Mouse (Mus musculus) heart, postnatal 36 days (tissue): ENCODE measurements at regions not wholly inside any gene's neighbourhood (a gene's known extent, or its start where the extent isn't known, plus 50 kb on each side); places are given as distances from the start of the nearest gene placed in this dataset.
A peak's percentile ranks its signal among the peaks of the same experiment; 100 is the strongest.

Experiments
- DNase-seq, 2 experiments: peaks; one replicate each; pipeline ENCODE4 v3.0.0; 2021 to 2022
- intact Hi-C: fragments of 180-260 bp; cut with DNase I; formaldehyde crosslinking; loops from one replicate; pipeline ENCODE4 v1.15.1; 2025

DNA sequence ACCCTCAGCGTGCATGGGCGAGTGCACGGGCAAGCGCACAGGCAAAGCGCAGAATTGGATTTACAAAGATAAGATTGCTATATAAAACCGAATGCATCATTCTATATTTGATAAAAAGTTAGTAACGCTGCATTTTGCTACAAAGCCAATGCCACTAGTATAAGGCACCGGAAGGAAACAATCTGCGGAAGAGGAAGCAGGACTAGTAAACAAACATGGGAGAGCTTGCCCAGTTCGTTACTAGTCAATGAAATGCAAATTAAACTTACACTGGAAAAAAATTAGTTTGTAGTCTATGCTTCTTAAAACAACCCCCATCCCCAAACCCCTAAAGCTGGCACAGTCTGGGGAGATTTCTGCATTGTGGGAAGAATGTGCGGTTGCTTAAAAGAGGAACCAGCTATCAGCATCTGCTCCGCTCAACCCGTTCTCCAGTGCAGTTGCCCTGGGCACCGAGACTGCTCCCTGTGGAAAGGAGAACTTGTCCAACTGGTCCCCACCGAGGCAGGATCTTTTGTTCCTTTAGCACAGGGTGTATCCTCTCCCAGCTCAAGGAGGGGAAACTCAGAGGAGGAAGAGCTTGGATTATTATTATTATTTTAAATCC is 389.6 kb upstream of the Adgrl2 start:
- intact Hi-C loops = no loop called here
- DNase-seq = peak in 1 of 2 experiments; percentile 7

GRCm38 (mm10) chr3:149379249-149379865 is 389.0 kb upstream of the Adgrl2 start:
- intact Hi-C loops = no loop called here
- DNase-seq = no peak

- intact Hi-C loops = no loop called here
These were observed 381.1 kb upstream of the Adgrl2 start for GRCm38 (mm10) chr3:149371439-149371838.

DNA sequence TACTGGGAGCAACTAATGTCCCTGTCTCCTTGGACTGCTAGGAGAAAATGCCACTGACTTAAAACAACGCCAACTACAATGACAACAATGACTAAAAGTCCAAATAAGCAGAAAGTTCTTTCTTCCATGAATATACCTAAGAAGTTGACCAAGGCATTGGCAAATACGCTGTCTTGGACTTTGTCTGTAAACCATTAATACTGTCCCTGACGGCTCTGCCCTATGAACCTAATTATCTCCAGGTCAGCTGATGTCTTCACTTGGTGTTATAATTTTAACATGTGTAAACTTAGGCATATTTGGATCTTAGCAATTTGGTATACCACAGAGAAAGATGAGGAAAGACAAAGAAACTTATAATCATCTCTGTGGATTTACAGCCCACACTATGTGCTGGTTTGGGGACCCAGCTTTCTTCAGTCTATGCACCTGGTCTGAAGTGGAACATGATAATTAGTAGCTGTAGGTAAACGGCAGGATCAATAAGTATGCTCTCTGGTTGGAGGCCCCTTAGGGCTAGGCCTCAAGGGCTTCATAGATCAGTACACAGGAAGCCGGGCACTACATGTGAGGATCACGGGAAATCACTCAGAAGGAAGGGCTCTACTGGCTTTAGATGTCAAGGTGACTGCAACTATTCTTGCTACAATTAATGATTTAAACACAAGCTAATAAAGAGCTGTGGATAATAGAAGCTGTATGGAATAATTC is 380.3 kb upstream of the Adgrl2 start:
- intact Hi-C loops = no loop called here

More at GRCm38 (mm10) chr3:149371439-149371838, 381.1 kb upstream of the Adgrl2 start:
- no peak for DNase-seq

DNA sequence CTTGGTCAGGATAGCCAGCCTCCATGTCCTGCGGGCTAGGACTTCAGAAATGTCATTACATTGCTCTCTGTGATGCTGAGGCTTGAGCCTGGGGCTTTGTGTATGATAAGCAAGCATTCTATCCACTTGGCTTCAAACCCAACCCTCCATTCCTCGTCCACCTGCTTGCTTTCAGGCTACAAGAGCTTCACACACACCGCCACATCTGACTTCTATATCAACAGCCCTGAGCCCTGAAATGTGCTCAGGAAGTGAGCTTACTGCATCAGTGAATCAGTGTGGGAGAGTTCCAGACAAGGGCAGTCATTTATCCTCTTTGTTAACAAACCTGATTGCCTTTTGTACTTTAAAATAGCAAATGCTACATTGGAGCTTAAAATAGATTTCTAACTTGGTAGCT is 377.5 kb upstream of the Adgrl2 start:
- intact Hi-C loops = no loop called here
- no peak for DNase-seq

More for the DNA sequence above, 380.3 kb upstream of the Adgrl2 start:
- DNase-seq = no peak

DNA sequence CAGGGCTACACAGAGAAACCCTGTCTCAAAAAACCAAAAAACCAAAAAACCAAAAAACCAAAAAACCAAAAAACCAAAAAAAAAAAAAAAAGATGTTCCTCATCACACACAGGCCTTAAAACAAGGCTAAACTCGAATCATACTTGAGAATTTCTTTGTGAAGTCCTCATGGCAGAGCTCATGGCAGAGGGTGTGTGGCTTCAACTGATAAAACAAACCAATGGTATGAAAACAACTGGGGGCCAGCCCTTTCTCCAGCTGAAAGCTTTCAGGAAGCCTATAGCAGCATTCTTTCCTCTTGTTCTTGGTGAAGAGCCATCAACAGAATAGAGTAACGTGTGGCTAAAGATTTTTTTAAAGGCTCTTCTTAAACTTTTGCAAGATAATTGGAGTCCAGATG is 369.8 kb upstream of the Adgrl2 start:
- intact Hi-C loops = no loop called here
- no peak for DNase-seq

DNA sequence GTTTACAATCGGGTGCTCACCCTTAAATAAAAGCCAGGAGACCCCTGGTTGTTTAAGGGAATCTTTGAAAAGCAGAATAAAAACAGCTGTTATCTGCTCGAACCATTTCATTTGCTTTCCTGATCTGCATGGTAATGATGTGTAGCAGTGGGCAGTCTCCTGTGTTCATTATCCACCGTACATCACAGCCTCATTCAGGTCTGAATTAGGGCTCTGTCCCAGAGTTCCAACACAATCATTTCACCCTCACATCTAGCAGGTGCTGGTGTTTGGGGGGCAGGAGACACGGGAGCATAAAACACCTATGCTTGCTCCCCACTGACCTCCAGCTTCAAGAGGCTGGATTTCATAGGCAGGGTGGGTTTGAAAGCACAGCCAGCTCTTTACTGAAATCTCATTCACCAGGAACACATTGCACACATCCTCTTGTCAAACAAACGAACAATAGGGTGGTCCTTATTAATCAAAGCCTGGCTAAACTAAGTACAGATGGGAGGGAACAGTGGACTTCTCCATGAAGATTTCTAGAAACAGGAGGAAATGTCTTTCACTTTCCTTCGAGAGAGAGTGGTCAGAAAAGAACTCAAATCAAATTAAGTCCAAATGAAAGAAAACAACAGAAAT is 368.3 kb upstream of the Adgrl2 start:
- DNase-seq = no peak
- intact Hi-C loops = no loop called here

GRCm38 (mm10) chr3:149357903-149358569 is 367.7 kb upstream of the Adgrl2 start:
- DNase-seq = no peak
- intact Hi-C loops = no loop called here

DNA sequence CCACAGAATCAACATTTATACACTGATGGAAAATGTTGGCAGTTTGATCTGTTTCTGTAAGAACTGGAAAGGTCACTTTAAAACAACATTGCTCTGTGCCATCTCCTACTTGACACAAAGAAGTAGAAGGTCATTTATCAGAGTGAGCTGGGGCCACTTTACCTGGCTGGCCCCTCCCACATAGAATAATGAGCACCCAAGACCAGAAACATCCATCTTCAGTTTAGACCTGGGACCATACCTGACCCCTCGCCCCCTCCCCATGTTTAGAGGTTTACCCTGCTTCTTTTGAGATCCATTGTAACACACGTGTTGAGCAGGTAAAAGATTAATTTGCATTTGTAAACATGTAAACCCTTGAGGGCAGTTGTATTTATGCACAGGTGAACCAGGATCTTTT is 366.8 kb upstream of the Adgrl2 start:
- DNase-seq = no peak
- intact Hi-C loops = no loop called here

GRCm38 (mm10) chr3:149355362-149355761 is 365.0 kb upstream of the Adgrl2 start:
- DNase-seq = no peak
- intact Hi-C loops = no loop called here

- DNase-seq = peak in 1 of 2 experiments; percentile 31
- intact Hi-C loops = loop anchor here (2.0 to 5.0 kb wide), 2 partner anchors 91 to 317 kb away; no protein-coding TSS in a partner anchor
These were observed 363.6 kb upstream of the Adgrl2 start for GRCm38 (mm10) chr3:149353958-149354357.

DNA sequence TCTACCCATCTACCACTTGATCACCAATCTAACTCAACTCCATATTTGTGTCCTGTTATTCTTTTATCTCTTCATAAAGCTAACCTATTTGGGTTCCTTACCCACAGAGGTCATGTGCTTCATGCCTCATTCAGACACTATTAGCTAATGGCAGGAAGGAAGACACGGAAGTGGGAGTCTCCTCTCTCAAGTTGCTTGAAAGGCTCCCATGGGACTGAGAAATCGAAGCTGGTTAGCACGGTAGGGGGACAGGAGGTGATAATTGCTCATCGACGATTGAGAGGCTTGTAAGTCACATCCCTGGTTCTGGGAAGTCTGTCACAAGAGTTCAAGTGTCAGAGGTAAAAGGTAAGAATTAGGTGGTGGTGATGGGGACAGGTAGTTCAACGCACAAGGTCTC is 362.2 kb upstream of the Adgrl2 start:
- intact Hi-C loops = loop anchor here (2.0 to 5.0 kb wide), 2 partner anchors 92 to 315 kb away; no protein-coding TSS in a partner anchor

GRCm38 (mm10) chr3:149349731-149350130 is 359.4 kb upstream of the Adgrl2 start:
- no peak for DNase-seq
- intact Hi-C loops = loop anchor here (1.0 to 5.0 kb wide), 5 partner anchors 127 to 360 kb away; no protein-coding TSS in a partner anchor

More for the DNA sequence above, 362.2 kb upstream of the Adgrl2 start:
- DNase-seq = no peak

- intact Hi-C loops = loop anchor here (1.0 to 5.0 kb wide), 4 partner anchors 127 to 360 kb away; no protein-coding TSS in a partner anchor
These were observed 358.9 kb upstream of the Adgrl2 start for GRCm38 (mm10) chr3:149349211-149349697.

GRCm38 (mm10) chr3:149348459-149348971 is 358.2 kb upstream of the Adgrl2 start:
- DNase-seq = no peak
- intact Hi-C loops = loop anchor here (5.0 kb wide), 3 partner anchors 126 to 231 kb away; no protein-coding TSS in a partner anchor

More at GRCm38 (mm10) chr3:149349211-149349697, 358.9 kb upstream of the Adgrl2 start:
- peak; percentile 78 to 79 for DNase-seq

GRCm38 (mm10) chr3:149347241-149347992 is 357.1 kb upstream of the Adgrl2 start:
- DNase-seq = no peak
- intact Hi-C loops = loop anchor here (5.0 kb wide), 3 partner anchors 125 to 230 kb away; no protein-coding TSS in a partner anchor

- DNase-seq = no peak
- intact Hi-C loops = no loop called here
These were observed 352.2 kb upstream of the Adgrl2 start for GRCm38 (mm10) chr3:149342511-149342910.

DNA sequence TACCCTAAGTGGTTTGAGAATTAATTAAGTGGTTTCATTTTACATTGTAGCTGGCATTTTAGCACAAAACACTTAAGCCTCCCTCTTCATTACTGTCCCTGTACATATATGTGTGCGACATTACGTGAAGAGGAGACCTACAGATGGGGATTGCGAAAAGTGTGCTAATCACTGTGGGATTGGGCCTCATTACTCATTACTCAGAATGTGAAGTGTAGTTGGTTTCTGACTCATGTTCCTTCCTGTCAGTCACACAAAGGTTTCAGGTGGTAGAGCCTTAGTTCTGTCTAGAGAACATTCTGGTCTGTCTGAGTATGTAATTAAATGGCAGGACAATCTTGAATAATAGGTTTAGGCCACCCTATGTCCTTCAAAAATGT is 349.0 kb upstream of the Adgrl2 start:
- no peak for DNase-seq

More for the DNA sequence above, 349.0 kb upstream of the Adgrl2 start:
- intact Hi-C loops = loop anchor here (10.0 kb wide), 1 partner anchor 995 kb away; no protein-coding TSS in a partner anchor
